Mouse (Mus musculus): ENCODE results near the gene Arih1.
A peak's percentile ranks its signal among the peaks of the same experiment; 100 is the strongest.

Gene Arih1

DNA sequence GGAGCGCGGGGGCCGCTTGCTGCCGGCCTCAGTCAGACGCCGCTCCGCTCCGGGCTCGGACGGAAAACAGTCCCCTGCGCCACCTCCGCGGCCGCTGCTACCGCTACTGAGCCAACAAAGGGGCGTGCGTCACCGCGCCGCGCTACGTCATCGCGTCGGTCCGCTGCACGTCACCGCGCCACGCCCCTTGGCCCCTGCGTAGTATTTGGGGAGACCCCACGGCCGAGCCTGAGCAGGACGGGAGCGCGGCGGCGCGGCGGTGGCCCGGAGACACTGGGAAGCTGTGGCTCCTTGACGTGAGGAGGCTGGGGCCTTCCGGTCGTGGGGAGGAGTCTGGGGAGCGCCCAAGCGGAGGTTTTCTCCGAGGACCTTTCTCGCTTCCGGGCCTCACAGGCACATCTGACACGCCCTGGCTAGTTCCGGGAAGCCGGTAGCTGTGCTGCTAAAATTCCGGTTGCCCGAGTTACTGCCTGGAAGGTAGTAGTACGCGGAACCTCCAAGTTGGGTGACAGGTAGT is at the start of gene Arih1:
Arih1 (minus strand) TSS at position 70 of the 517 bp plus-strand sequence.
- DNase-seq: peak; percentile 98 to 99

GRCm38 (mm10) chr9:59533889-59534288 is 47.5 kb upstream of the Arih1 start:
- DNase-seq: no peak

DNA sequence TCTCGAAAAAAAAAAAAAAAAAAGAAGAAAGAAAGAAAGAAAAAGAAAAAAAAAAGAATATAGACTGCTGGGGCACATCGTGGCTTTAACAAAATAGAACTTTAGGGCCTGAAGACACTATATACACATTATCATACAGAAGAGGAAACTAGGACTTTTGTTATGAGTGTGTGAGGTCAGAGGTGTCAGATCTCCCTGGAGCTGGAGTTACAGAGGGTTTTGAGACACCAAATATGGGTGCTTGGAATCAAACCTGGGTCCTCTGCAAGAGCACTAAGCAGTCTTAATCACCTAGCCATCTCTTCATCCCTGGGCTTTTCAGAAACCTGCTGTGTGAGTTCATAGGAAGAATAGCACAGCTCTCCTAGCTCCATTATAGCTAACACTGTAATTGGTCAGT is 47.0 kb upstream of the Arih1 start:
- no peak for DNase-seq

- no peak for DNase-seq
Measured at GRCm38 (mm10) chr9:59531645-59532044, 45.2 kb upstream of the Arih1 start.

DNA sequence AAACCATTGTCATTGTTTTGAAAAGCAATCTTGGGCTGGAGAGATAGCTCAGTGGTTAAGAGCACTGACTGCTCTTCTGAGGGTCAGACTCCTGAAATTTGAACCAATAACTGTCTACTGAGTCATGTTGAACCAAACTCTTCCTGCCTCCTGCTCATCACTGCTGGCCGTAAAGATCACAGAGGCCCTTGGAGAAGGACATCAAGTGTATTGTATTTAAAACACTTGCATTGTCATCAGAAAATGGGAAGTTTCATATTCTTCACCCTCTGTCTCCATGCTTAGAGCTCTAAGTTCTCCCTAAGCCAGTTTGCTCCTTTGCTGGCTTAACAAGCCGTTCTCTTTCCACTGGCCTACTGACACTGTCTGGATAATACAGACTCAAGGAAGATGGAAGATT is 41.9 kb upstream of the Arih1 start:
- no peak for DNase-seq

DNA sequence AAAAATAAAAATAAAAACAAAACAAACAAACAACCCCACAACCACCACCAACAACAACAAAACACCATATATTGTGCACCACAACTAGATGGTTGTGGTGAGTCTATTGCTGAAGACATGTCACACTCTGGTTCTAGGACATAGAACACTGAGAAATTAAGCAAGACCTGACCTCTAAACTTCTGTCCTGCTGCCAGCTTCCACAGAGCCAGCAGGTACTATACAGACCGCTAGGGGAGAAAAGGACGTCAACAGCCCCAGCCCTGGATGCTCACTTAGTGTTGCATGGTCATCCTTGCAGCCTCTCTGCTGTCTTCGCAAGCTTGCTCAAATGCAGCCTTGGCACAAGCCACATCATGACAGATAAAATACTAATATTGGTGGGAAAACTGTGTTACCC is 41.2 kb upstream of the Arih1 start:
- no peak for DNase-seq

- no peak for DNase-seq
Measured at GRCm38 (mm10) chr9:59526727-59527126, 40.3 kb upstream of the Arih1 start.

DNA sequence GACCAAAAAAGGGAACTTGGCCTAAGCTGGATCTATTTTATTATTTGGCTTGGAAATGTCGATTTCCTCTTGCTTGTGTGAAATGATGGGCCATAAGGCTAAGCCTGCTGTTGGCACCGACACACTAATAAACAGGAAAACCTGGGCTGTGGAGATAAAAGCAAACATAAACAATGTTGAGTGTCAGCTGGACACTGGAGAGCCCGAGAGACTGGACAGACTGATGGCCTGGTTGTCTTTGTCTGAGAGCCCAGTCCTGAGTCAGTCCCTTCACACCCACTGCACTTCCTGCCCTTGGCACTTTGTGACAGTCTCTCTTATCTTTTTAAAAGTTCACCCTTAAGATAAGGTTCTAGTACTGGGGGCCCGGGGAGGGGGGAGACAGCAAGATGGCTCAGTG is 36.5 kb upstream of the Arih1 start:
- DNase-seq: no peak

DNA sequence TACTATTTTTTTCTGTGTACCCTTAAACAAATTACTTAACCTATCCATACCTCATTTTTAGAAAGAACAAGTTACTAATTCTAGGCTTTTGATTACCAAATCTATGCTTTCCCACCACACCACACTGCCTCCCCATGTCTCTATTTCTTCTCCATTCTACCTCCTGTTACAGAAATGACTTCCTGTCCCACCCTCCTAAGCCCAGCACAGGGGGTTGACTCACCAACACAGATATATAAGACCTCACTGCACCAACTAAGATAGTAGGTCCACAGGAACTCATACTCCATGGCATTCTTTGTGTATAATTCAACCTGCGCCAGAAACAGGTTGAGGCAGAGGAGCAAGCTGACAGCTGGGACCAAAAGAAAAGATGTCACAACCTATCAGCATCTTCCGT is 33.0 kb upstream of the Arih1 start:
- DNase-seq: no peak

- no peak for DNase-seq
Measured at GRCm38 (mm10) chr9:59518976-59519375, 32.6 kb upstream of the Arih1 start.

- DNase-seq: no peak
Measured at GRCm38 (mm10) chr9:59517127-59517526, 30.7 kb upstream of the Arih1 start.

DNA sequence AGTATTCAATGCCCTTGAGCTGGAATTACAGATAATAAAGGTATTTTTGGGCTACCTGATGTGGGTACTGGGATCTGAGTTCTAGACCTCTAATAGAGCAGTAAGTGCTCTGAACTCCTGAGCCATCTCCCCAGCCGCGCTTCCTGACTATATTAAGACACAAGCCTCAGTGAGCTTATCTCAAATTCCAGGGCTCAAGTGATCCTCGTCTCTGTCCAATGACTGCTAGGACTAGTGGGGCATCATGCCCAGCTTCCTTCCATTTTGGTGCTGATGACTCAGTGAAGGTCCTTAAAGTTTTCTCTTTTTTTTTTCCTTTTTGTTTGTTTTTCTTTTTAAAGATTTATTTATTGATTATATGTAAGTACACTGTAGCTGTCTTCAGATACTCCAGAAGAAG is 28.7 kb upstream of the Arih1 start:
- no peak for DNase-seq

DNA sequence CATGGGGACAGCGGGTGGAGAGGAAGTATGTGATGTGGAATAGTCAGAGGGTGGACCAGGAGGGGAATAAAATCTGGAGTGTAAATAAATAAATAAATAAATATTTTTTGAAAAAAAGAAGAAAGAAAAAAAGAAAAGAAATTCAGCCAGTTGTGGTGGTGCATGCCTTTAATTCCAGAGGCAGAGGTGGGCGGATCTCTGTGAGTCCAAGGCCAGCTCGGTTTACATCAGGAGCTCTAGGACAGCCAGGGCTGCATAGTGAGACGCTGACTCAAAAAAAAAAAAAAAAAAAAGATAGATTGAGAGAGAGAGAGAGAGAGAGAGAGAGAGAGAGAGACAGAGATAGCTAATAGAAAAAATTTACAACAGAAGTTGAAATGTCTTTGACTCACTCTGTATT is 26.0 kb upstream of the Arih1 start:
- DNase-seq: no peak

GRCm38 (mm10) chr9:59508146-59508545 is 21.7 kb upstream of the Arih1 start:
- no peak for DNase-seq

GRCm38 (mm10) chr9:59487331-59487730 is 913 bp upstream of the Arih1 start:
- DNase-seq: no peak

GRCm38 (mm10) chr9:59486076-59486518 is 321 bp downstream of the Arih1 start:
- peak in 1 of 2 experiments; percentile 64 for DNase-seq

DNA sequence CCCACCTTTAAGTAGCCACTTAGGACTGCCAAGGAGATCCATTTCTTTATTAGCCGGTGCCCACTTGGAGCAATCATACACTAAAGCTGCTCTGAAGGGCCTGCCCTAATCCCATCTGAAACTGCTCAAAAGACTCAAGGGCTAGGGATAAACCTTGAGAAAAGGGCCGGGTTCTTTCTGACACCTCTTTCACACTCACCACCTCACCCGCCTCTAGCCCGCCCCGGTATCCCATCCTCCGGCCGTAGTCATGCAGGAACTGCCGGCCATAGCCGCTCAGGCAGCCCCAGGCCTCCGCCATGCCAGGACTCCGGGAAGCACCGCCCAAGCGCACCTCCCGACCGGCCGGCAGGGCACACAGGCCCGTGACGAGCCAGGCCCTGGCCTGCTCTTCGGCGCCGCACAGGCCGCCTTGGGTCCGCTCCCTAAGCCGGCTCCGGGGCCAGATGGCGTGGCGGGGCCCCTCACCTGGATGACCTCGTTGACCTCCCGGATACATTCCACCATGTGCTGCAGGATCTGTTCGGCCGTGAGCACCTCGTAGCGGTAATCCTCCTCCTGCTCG is 825 bp downstream of the Arih1 start:
- peak; percentile 56 to 57 for DNase-seq

GRCm38 (mm10) chr9:59484760-59485159 is 1.7 kb downstream of the Arih1 start:
- DNase-seq: no peak

- peak; percentile 12 to 15 for DNase-seq
Measured at GRCm38 (mm10) chr9:59482419-59482818, 4.0 kb downstream of the Arih1 start.

DNA sequence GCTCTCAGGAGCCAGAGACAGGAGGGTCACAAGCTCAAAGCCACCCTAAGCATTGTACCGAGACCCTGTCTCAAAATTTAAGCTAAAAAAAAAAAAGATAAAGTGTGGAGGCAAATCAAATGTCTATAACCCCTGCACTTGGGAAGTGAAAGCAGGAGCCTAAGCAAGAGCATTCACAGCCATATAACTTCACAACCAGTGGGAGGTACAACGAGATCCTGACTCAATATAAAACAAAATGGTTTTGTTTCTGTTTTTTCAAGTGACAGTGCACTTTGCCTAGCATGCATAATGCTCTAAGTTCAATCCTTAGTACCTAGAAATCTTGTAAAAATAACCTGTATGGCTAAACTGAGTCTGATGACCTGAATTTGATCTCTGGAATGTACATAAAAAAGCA is 9.8 kb downstream of the Arih1 start:
- no peak for DNase-seq

GRCm38 (mm10) chr9:59474838-59475237 is 11.6 kb downstream of the Arih1 start:
- no peak for DNase-seq

DNA sequence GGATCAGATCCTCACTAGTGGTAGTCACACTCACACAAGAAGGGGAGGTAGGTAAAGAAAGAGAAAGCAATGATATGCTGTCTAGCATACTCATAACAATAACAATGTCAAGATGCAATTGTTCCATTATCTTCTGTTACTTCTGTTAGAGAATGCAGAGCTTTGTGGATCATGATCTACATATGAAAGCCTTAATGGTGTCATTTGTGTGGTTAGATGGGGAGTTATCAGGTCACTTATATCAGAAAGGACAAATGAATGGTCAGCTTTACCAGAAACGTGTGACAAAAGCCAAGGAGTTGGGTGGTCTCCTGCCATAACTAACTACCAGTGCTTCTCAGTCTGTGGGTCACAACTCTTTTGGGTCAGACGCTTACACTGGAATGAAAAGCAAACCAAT is 13.2 kb downstream of the Arih1 start:
- no peak for DNase-seq

GRCm38 (mm10) chr9:59469446-59469845 is 17.0 kb downstream of the Arih1 start:
- DNase-seq: no peak

DNA sequence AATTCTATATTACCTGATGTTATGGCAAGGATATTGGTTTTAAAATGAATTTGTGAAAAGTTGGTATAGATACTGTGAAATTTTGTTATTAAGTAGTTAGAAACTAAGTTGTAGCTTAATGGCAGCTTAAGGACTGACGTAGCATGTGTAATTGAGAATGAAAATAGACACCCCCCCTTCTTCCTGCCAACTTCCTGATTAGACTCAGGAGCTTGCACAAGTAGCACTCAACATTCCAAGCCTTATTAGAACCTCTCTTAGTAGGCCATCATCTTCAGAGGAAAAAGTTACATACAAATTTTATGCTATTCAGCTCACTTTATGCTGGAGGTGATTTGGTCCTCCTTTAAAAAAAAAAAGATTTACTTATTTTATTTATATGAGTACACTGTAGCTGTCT is 22.1 kb downstream of the Arih1 start:
- no peak for DNase-seq

DNA sequence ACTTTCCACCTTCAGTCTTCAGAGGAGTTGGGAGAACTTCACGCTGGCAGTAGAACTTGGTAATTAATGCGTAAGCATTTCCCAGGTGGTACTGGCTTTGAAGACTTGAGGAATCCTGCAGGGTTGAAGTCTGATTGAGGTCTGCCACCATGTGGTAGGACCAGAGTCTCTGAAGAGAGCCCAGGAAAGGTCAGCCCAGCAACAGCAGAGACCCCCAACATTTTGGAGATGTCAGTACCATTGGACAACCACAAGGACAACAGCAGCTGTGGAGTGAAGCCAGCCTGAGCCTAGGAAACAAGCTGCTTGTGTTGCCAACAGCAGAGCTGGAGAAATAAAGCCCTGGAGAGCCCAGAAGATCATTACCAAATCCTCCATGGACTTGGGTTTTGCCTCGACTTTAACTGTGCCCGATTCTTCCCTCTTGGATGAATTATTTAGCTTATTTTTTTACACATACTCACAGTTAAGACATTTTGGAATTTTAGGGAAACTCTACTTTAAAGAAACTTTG is 27.4 kb downstream of the Arih1 start:
- no peak for DNase-seq
